Mouse (Mus musculus): ENCODE data around the gene Tdgf1. TPM values are rescaled to one million over a fixed set of nuclear protein-coding genes. Genes with fewer than 3 reads are reported as not detected.

The Tdgf1 gene
- total and polyA plus RNA-seq, 3 experiments, result not detected

DNA sequence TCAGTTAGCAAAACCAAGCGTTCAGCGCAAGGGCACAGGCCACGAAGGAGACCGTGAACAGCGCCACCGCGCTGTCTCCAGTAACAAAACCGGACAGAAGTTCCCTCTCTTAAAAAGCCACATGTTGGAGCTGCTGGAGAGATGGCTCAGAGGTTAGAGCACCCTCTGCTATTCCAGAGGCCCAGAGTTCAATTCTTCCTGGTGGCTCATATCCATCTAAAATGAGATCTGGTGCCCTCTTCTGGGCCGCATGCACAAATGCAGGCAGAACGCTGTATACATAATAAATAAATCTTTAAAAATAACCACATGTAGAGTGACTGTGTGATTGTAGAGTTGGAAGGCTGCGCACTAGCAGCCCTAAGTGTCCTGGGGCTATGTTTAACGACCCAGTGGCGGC is 1.7 kb downstream of the Tdgf1 start:
- Histone ChIP-seq H3K27ac (ENCODE audit: control insufficient read depth, low read depth, low read length) (no peak overlapping the region), H3K9me3 (replicated peaks; ENCODE audit: insufficient read depth, low read length) (no peaks in the 10 kb centered on the region), H3K79me2 (ENCODE audit: control insufficient read depth, insufficient read depth, low read length, poor library complexity) (no peaks in the 10 kb centered on the region), H3K27me3 (ENCODE audit: control insufficient read depth in 1 of 2, insufficient read depth in 2 of 2, low read length in 2 of 2) (no peaks in the 10 kb centered on the region), H3K4me3 (ENCODE audit: control insufficient read depth in 1 of 2, insufficient read depth in 1 of 2, low read depth in 2 of 2, low read length in 2 of 2) (no peak overlapping the region), H3K36me3 (ENCODE audit: control insufficient read depth in 1 of 2, insufficient read depth in 2 of 2, low read length in 2 of 2) (no peaks in the 10 kb centered on the region), H3K9ac (ENCODE audit: control insufficient read depth, low read depth, low read length, poor library complexity, severe bottlenecking) (no peak overlapping the region), H3K4me1 (ENCODE audit: control insufficient read depth in 1 of 2, insufficient read depth in 2 of 2, low read length in 2 of 2) (peaks cover 0 to 6% of the 10 kb centered on the region in 2 experiments; a peak in 1 of 4 replicates)
- TF ChIP-seq CHD1 (IDR thresholded peaks at IDR 0.05; ENCODE audit: low read depth, low read length), result no peak
- TF ChIP-seq MAZ (IDR thresholded peaks at IDR 0.05; ENCODE audit: low read depth, low read length), result no peak
- no peak for TF ChIP-seq KAT2A (conservative IDR thresholded peaks at IDR 0.05; ENCODE audit: low read depth, low read length)
- TF ChIP-seq ZC3H11A (IDR thresholded peaks at IDR 0.05; ENCODE audit: low read depth, low read length), result no peak
- TF ChIP-seq E2F4 (IDR thresholded peaks at IDR 0.05; ENCODE audit: borderline replicate concordance, low read depth, low read length), result no peak
- no peak for TF ChIP-seq NELFE (IDR thresholded peaks at IDR 0.05; ENCODE audit: low read depth, low read length)
- no peak for TF ChIP-seq UBTF (IDR thresholded peaks at IDR 0.05; ENCODE audit: borderline replicate concordance, insufficient read depth, low read depth, low read length)
- TF ChIP-seq POLR2A (IDR thresholded peaks at IDR 0.05; ENCODE audit: control insufficient read depth in 1 of 2, insufficient read depth in 1 of 2, low read depth in 1 of 2, low read length in 2 of 2, poor library complexity in 1 of 2), result no peak
- TF ChIP-seq HCFC1 (IDR thresholded peaks at IDR 0.05; ENCODE audit: low read depth, low read length), result no peak
- no peak for TF ChIP-seq ZNF384 (IDR thresholded peaks at IDR 0.05; ENCODE audit: low read depth, low read length)
- no peak for TF ChIP-seq POLR2AphosphoS5 (IDR thresholded peaks at IDR 0.05; ENCODE audit: borderline replicate concordance, low read depth, low read length)
- TF ChIP-seq ETS1 (IDR thresholded peaks at IDR 0.05; ENCODE audit: low read depth, low read length), result no peak
- TF ChIP-seq POLR2AphosphoS2 (IDR thresholded peaks at IDR 0.05; ENCODE audit: low read length), result no peak
- no peak for TF ChIP-seq MXI1 (IDR thresholded peaks at IDR 0.05; ENCODE audit: low read depth, low read length)
- TF ChIP-seq GABPA (IDR thresholded peaks at IDR 0.05; ENCODE audit: low read depth, low read length), result no peak
- peak; percentile 25 for TF ChIP-seq RAD21 (IDR thresholded peaks at IDR 0.05; ENCODE audit: low read depth, low read length)
- TF ChIP-seq MAFK (IDR thresholded peaks at IDR 0.05; ENCODE audit: borderline replicate concordance, low read depth, low read length), result no peak
- TF ChIP-seq CTCF (IDR thresholded peaks at IDR 0.05 in 2 of 3, conservative IDR thresholded peaks at IDR 0.05 in 1 of 3; ENCODE audit: control insufficient read depth in 1 of 3, insufficient read depth in 1 of 3, low read depth in 2 of 3, low read length in 3 of 3, poor library complexity in 1 of 3, severe bottlenecking in 1 of 3), result peak; percentile 18 to 41 (median 40); a peak in 5 of 6 replicates
- no peak for TF ChIP-seq TBP (IDR thresholded peaks at IDR 0.05; ENCODE audit: low read depth, low read length)
- no peak for TF ChIP-seq JUND (IDR thresholded peaks at IDR 0.05; ENCODE audit: low read depth, low read length)
- TF ChIP-seq TCF12 (IDR thresholded peaks at IDR 0.05; ENCODE audit: low read depth, low read length), result no peak
- peak; percentile 37 for TF ChIP-seq SMC3 (IDR thresholded peaks at IDR 0.05; ENCODE audit: low read depth, low read length)
- no peak for TF ChIP-seq MYB (IDR thresholded peaks at IDR 0.05; ENCODE audit: low read depth, low read length)
- no peak for TF ChIP-seq TAL1 (IDR thresholded peaks at IDR 0.05; ENCODE audit: low read length)
- TF ChIP-seq CHD2 (IDR thresholded peaks at IDR 0.05; ENCODE audit: low read length), result no peak
- peak; percentile 20 for DNase-seq (ENCODE audit: low read depth, low spot score)

Measured in MEL (cell line).